Mouse (Mus musculus): ENCODE data around the gene Riox2. TPM values are rescaled to one million over a fixed set of nuclear protein-coding genes. Genes with fewer than 3 reads are reported as not detected.

The Riox2 gene
- total and polyA plus RNA-seq, 3 experiments: 8.1 to 55.1 (median 42.9) TPM

- H3K9me3 ChIP-seq (replicated peaks): no peaks in the 10 kb centered on the region
- H3K27me3 ChIP-seq (ENCODE audit: insufficient read depth, low read length): no peaks in the 10 kb centered on the region; the same call in 1 of the 2 replicates
- H3K4me3 ChIP-seq (ENCODE audit: low read depth, low read length): no peak overlapping the region
- DNase-seq (ENCODE audit: low spot score) (no peak), ATAC-seq (ENCODE audit: extremely low read depth, insufficient number of reproducible peaks, low FRiP score, poor library complexity, severe bottlenecking) (no peak)
- TF ChIP-seq CTCF (IDR thresholded peaks at IDR 0.05; ENCODE audit: low read depth, low read length) (no peak), TAL1 (conservative IDR thresholded peaks at IDR 0.05; ENCODE audit: low read depth, low read length) (no peak), POLR2AphosphoS5 (IDR thresholded peaks at IDR 0.05; ENCODE audit: insufficient replicate concordance, low read depth, low read length) (no peak), GATA2 (IDR thresholded peaks at IDR 0.05; ENCODE audit: borderline replicate concordance, low read depth, low read length) (no peak), GATA1 (IDR thresholded peaks at IDR 0.05; ENCODE audit: borderline replicate concordance, low read length) (no peak)
- H3K4me1 ChIP-seq (ENCODE audit: insufficient read depth, low read depth, low read length): no peaks in the 10 kb centered on the region
- peaks cover 20% of the 10 kb centered on the region for H3K36me3 ChIP-seq (replicated peaks)
These were observed 27.6 kb downstream of the Riox2 start for GRCm38 (mm10) chr16:59499180-59499579.

GRCm38 (mm10) chr16:59509830-59510229 lies 38.3 kb downstream of the Riox2 start:
- TF ChIP-seq GATA2 (IDR thresholded peaks at IDR 0.05; ENCODE audit: borderline replicate concordance, low read depth, low read length): no peak
- TF ChIP-seq CTCF (IDR thresholded peaks at IDR 0.05; ENCODE audit: low read depth, low read length): no peak
- no peak for TF ChIP-seq GATA1 (IDR thresholded peaks at IDR 0.05; ENCODE audit: borderline replicate concordance, low read length)
- TF ChIP-seq TAL1 (conservative IDR thresholded peaks at IDR 0.05; ENCODE audit: low read depth, low read length): no peak
- no peak for TF ChIP-seq POLR2AphosphoS5 (IDR thresholded peaks at IDR 0.05; ENCODE audit: insufficient replicate concordance, low read depth, low read length)
- peaks cover 7% of the 10 kb centered on the region; the same call in 1 of the 2 replicates for H3K4me1 ChIP-seq (ENCODE audit: insufficient read depth, low read depth, low read length)
- ATAC-seq (ENCODE audit: extremely low read depth, insufficient number of reproducible peaks, low FRiP score, poor library complexity, severe bottlenecking) (no peak), DNase-seq (ENCODE audit: low spot score) (no peak)
- no peaks in the 10 kb centered on the region for H3K36me3 ChIP-seq (replicated peaks)
- H3K4me3 ChIP-seq (ENCODE audit: low read depth, low read length): no peak overlapping the region
- peaks cover 19% of the 10 kb centered on the region for H3K27me3 ChIP-seq (ENCODE audit: insufficient read depth, low read length)
- no peaks in the 10 kb centered on the region for H3K9me3 ChIP-seq (replicated peaks)

GRCm38 (mm10) chr16:59515169-59515568 lies 43.6 kb downstream of the Riox2 start:
- no peak overlapping the region for H3K4me3 ChIP-seq (ENCODE audit: low read depth, low read length)
- H3K27me3 ChIP-seq (ENCODE audit: insufficient read depth, low read length): peaks cover 23% of the 10 kb centered on the region
- TF ChIP-seq POLR2AphosphoS5 (IDR thresholded peaks at IDR 0.05; ENCODE audit: insufficient replicate concordance, low read depth, low read length): no peak
- no peak for TF ChIP-seq GATA1 (IDR thresholded peaks at IDR 0.05; ENCODE audit: borderline replicate concordance, low read length)
- DNase-seq (ENCODE audit: low spot score): no peak
- no peaks in the 10 kb centered on the region for H3K4me1 ChIP-seq (ENCODE audit: insufficient read depth, low read depth, low read length)
- no peak for ATAC-seq (ENCODE audit: extremely low read depth, insufficient number of reproducible peaks, low FRiP score, poor library complexity, severe bottlenecking)
- H3K9me3 ChIP-seq (replicated peaks): no peaks in the 10 kb centered on the region; the same call in 1 of the 2 replicates
- H3K36me3 ChIP-seq (replicated peaks): no peaks in the 10 kb centered on the region

GRCm38 (mm10) chr16:59516965-59517364 lies 45.4 kb downstream of the Riox2 start:
- TF ChIP-seq GATA2 (IDR thresholded peaks at IDR 0.05; ENCODE audit: borderline replicate concordance, low read depth, low read length) (no peak), TAL1 (conservative IDR thresholded peaks at IDR 0.05; ENCODE audit: low read depth, low read length) (no peak), CTCF (IDR thresholded peaks at IDR 0.05; ENCODE audit: low read depth, low read length) (no peak), GATA1 (IDR thresholded peaks at IDR 0.05; ENCODE audit: borderline replicate concordance, low read length) (no peak), POLR2AphosphoS5 (IDR thresholded peaks at IDR 0.05; ENCODE audit: insufficient replicate concordance, low read depth, low read length) (no peak)
- Histone ChIP-seq H3K27me3 (ENCODE audit: insufficient read depth, low read length) (peaks cover 23% of the 10 kb centered on the region), H3K9me3 (replicated peaks) (no peaks in the 10 kb centered on the region; the same call in 1 of the 2 replicates), H3K4me1 (ENCODE audit: insufficient read depth, low read depth, low read length) (no peaks in the 10 kb centered on the region), H3K36me3 (replicated peaks) (no peaks in the 10 kb centered on the region), H3K4me3 (ENCODE audit: low read depth, low read length) (no peak overlapping the region)
- ATAC-seq (ENCODE audit: extremely low read depth, insufficient number of reproducible peaks, low FRiP score, poor library complexity, severe bottlenecking) (no peak), DNase-seq (ENCODE audit: low spot score) (no peak)

GRCm38 (mm10) chr16:59517447-59518219 lies 46.1 kb downstream of the Riox2 start:
- no peak overlapping the region for H3K4me3 ChIP-seq (ENCODE audit: low read depth, low read length)
- ATAC-seq (ENCODE audit: extremely low read depth, insufficient number of reproducible peaks, low FRiP score, poor library complexity, severe bottlenecking): no peak
- DNase-seq (ENCODE audit: low spot score): no peak
- no peak for TF ChIP-seq POLR2AphosphoS5 (IDR thresholded peaks at IDR 0.05; ENCODE audit: insufficient replicate concordance, low read depth, low read length)
- TF ChIP-seq CTCF (IDR thresholded peaks at IDR 0.05; ENCODE audit: low read depth, low read length): no peak
- TF ChIP-seq TAL1 (conservative IDR thresholded peaks at IDR 0.05; ENCODE audit: low read depth, low read length): no peak
- TF ChIP-seq GATA2 (IDR thresholded peaks at IDR 0.05; ENCODE audit: borderline replicate concordance, low read depth, low read length): no peak
- no peak for TF ChIP-seq GATA1 (IDR thresholded peaks at IDR 0.05; ENCODE audit: borderline replicate concordance, low read length)
- H3K36me3 ChIP-seq (replicated peaks): no peaks in the 10 kb centered on the region
- H3K4me1 ChIP-seq (ENCODE audit: insufficient read depth, low read depth, low read length): no peaks in the 10 kb centered on the region
- peaks cover 22% of the 10 kb centered on the region for H3K27me3 ChIP-seq (ENCODE audit: insufficient read depth, low read length)
- no peaks in the 10 kb centered on the region; the same call in 1 of the 2 replicates for H3K9me3 ChIP-seq (replicated peaks)

GRCm38 (mm10) chr16:59521752-59522423 lies 50.3 kb downstream of the Riox2 start:
- Histone ChIP-seq H3K9me3 (replicated peaks) (no peaks in the 10 kb centered on the region), H3K4me1 (ENCODE audit: insufficient read depth, low read depth, low read length) (no peaks in the 10 kb centered on the region), H3K27me3 (ENCODE audit: insufficient read depth, low read length) (peaks cover 18% of the 10 kb centered on the region), H3K4me3 (ENCODE audit: low read depth, low read length) (no peak overlapping the region), H3K36me3 (replicated peaks) (no peaks in the 10 kb centered on the region)
- DNase-seq (ENCODE audit: low spot score): no peak
- TF ChIP-seq GATA2 (IDR thresholded peaks at IDR 0.05; ENCODE audit: borderline replicate concordance, low read depth, low read length) (no peak), POLR2AphosphoS5 (IDR thresholded peaks at IDR 0.05; ENCODE audit: insufficient replicate concordance, low read depth, low read length) (no peak), CTCF (IDR thresholded peaks at IDR 0.05; ENCODE audit: low read depth, low read length) (no peak)
- no peak for ATAC-seq (ENCODE audit: extremely low read depth, insufficient number of reproducible peaks, low FRiP score, poor library complexity, severe bottlenecking)

Data from G1E (cell line).